Mouse (Mus musculus) adrenal gland, postnatal 36 days (tissue): ENCODE measurements at regions not wholly inside any gene's neighbourhood (a gene's known extent, or its start where the extent isn't known, plus 50 kb on each side); places are given as distances from the start of the nearest gene placed in this dataset.

Source experiments
- DNase-seq, 2 experiments: peaks; one replicate each; pipeline ENCODE4 v3.0.0; 2021; ENCODE audit warnings: mixed read lengths in 1 of 2

- peak in 1 of 2 experiments; percentile 63 for DNase-seq
These were observed 60.4 kb upstream of the Ppara start for GRCm38 (mm10) chr15:85674191-85674984.

DNA sequence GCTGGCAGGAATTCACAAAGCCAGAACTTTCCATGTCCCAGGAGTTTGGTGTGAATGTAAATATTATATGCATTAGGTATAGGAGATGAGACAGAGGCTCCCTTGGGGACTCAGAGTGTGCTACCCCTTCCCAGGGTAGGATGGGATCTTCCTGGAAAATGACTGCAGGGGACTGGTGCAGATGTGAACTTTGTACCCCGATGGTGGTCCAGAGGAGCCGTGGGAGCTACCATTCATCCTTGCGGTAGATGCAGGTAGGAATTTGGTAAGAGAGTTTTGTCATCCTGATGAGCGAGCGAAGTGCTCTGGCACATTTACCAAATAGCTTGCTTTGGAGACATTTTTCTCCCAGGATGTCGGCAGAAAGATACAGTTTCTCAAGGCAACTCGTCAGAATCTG lies 59.7 kb upstream of the Ppara start:
- no peak for DNase-seq

DNA sequence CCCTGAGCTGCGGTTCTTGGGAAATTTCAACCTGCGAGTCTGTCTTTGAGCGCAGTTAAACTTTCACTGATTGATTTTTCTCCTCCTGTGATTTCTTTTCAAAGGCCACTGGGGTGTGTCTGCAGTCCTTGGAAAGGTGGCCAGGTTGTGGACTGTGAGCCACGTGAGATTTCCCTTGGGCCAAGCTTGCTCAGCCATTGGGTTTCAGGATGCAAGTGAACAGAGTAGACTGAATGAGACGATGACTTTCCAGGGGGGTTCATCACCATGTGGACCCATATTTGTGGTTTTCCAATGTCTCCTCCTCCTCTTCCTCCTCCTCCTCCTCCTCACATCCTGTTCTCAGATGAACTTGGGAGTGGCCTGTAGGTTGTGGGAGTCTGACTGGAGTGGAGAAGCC lies 59.0 kb upstream of the Ppara start:
- DNase-seq = peak in 1 of 2 experiments; percentile 34

DNA sequence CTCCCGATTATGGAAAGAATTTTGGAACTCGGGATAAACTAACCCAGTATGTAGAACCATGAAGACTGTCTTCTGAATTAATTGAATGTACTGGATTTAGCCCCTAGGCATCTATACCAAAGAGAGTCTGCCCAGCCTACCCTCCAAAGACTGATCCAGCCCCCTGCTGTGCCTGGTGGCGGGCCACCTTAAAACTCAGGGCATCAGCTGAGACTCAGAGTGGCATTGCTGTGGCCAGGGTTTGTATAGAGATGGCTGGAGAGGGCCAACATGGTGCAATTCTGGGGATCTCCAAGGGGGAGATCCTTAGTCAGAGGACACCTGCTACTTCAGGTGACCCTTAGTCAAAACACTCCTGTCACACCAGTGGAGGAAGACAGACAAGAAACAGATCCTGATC lies 58.6 kb upstream of the Ppara start:
- DNase-seq = peak in 1 of 2 experiments; percentile 14

DNA sequence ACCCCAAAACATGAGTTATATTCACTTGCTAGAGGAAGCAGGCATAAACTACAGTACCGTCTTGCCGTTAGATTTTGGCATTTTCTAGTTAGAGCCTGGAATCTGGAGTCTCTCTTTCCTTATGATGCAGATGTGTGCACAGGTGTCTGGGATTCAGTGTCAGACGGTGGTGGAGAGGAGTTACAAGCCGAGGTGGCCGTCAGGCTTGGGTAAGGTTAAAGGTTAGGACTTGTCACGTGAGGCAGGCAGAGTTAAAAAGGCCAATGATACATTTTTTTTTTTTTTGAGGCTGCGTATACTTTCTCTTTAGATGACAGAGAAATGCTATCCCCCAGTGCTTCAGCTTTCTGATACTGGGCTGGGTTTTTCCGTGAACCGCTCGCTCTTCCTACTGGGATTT lies 57.9 kb upstream of the Ppara start:
- DNase-seq = peak in 1 of 2 experiments; percentile 12

DNA sequence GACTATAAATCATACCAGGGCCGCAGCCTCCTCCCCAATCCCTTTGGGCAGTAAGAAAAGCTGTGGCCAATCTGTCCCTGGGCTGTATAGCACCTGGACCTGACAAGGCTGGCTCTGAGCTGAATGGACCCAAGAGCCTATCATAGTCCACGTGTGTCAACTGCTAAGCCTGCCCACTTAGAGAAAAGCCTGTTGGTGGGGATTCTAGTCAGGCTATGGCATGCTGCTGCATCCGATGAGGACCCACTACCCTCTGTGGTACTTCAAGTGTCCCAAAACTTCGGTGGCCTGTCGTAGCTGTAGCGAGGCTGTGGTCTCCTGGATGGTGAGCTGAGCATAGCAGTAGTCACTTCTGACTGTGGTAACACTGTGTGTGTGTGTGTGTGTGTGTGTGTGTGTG lies 57.4 kb upstream of the Ppara start:
- peak in 1 of 2 experiments; percentile 5 for DNase-seq

DNA sequence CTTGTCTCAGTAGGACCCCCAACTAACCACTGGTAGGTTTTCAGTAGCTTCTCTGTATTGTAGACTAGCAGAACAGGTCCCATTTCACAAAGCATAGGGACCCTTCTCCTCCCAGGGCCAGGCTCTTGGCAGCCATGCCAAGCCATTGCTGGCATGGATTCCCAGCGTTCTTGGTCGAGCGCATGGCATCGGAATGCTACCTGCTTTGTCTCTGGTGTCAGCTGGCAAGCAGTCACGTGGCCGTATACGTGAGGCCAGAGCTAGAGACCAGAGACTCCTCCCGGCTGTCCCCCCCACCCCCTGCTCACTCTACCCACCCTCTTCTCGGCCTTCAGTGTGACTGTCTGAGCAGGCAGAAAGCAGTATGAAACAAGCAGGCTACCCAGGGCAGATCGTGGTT lies 56.9 kb upstream of the Ppara start:
- peak; percentile 79 to 82 for DNase-seq

DNA sequence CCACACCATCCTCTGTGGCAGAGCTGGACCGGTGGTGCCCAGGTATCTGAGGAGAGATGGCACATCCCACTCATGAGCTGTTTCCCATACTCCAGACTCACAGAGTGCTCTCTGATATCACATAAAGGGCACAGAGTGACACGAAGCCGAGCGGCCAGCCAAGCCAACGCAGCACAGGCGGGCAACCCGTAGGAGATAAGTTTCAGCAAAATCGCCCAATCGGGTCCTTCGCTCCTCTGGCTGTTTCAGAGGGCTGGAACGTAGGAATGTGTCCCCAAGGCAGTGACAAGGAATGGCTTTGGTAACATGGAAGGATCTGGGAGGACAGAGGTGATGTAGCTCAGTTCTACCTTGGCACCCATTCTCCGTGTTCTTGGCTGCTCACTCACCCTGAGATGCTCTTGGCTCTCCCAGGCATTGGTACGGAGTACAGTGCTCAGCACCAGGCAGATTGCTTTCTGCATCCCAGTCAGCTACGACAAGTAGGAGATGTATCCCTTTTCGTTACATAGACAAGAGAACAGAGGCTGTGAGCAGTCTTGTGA lies 56.4 kb upstream of the Ppara start:
- peak in 1 of 2 experiments; percentile 41 for DNase-seq

DNA sequence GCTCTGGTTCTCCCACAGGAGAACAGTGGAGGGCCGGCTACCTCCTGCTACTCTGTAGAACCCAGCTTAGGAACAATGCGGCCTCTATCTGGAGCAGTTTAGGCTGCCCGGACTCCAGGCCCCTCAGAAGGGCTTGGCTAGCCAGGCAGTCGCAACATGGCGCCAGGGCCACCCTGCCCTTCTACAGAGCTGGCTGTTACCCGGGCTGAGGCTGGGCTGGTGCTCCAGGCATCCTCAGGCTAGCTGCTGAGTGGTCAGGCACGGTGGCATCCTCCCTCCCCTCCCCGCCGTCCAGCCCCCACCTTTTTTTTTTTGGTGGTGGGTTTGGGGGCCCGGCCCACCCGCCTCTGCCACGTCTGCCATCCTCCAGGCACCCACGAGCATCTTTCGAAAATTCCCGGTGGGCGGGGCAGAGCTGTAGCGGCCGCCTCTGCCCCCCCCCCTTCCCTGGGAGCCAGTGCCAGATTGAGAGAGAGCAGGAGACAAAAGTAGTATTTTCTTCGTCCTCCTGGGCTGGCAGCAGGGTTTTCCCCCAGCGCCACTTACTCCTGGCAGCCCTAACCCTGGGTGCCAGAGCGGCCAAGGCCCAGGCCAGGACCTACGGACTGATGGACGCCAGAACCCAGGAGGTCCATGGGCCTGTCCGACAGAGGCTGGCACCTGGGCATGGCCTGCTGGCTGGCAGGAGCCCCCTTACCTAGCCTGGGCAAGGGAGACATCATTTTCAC lies 55.6 kb upstream of the Ppara start:
- peak; percentile 62 to 78 for DNase-seq

GRCm38 (mm10) chr15:85679864-85680428 lies 54.8 kb upstream of the Ppara start:
- peak in 1 of 2 experiments; percentile 20 for DNase-seq

DNA sequence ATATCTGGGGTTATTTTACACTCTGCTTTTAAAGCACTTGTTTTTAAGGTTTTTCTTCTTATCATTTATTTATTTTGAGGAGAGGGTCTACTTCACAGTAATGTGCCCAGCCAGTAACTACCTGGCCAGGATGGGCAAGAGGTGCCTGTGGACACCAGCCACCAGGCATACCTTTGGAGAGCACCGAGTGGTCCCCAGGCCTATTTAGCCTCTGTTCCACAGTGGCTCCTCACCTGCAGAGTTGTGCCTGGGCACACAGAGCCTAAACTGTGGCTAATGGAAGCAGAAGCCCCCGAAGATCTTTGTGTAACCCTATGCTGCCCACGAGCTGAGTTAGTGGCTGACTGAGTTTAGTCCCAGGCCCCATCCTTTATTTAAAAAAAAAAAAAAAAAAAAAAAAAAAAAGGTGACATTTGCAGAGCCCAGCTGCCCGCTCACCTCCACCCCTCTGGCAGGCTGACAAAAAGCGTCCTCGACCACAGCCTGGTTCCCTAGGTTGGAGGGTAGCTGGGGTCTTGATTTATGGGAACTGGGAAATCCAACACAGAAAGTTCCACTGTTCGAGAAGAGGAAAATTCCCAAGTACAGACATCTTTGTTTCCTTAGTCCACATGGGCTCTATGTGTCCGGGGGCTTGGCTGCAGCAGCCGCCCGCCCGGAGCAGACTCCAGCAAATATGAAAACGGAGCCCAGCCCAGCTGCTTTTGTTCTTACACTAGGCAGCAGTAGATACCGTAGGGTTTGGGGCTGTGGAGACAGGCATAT lies 54.1 kb upstream of the Ppara start:
- DNase-seq = peak in 1 of 2 experiments; percentile 61

DNA sequence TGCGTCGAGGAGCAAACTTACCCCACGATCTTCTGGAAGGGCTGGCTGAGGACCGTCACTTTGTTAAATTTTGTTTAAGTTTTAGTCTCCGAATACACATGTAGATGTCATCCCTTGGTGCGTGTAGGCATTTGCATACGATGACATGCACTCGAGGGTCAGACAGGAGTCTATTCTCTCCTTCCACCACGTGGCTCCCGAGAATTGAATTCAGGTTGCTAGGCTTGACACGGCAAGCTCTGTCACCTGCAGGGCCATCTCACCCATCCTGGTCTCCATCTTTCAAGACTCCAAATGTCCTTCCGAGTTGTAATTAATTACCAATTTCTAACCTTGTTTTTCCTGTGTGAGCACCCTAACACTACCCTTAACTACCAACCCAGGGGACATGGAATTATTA lies 52.7 kb upstream of the Ppara start:
- peak in 1 of 2 experiments; percentile 4 for DNase-seq

DNA sequence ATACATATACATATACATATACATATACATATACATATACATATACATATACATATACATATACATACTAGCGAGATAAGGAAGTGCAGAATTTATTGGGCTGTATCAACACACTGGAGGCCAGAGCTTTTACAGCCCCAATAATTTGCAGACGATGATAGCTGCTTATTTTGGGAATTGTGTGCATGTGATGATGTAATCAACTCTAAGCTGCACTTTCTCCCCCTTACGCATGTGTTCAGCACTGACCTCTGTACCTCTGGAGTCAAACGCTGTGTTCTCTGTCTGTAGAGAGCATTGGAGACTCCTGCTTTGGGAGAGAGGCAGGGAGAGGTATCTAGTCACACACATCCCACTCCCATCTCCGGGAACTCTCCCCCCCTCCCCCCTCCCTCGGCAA lies 52.0 kb upstream of the Ppara start:
- DNase-seq = peak in 1 of 2 experiments; percentile 9

DNA sequence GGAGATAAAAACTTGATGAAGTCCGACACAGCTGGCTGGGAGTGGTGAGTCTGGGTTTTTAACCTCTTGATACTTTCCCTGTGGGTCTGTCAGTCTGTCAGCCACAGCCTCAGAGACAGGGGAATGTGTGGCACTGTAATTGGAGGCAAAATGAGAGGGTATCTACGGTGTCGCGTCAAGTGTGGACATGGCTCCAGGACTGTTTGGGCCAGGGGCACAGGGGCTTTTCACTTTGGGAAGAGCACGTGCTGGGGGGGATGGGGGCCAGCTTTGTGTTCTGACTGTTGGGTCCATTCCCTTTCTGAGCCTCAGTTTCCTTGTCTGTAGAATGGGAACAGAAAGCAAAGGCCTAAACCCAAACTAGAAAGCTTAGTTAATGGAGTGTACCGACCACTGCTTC lies 51.5 kb upstream of the Ppara start:
- peak in 1 of 2 experiments; percentile 0 for DNase-seq

- DNase-seq = peak in 1 of 2 experiments; percentile 1
These were observed 51.1 kb upstream of the Ppara start for GRCm38 (mm10) chr15:85683716-85684115.

GRCm38 (mm10) chr15:85684164-85684708 lies 50.5 kb upstream of the Ppara start:
- peak; percentile 66 to 80 for DNase-seq

DNA sequence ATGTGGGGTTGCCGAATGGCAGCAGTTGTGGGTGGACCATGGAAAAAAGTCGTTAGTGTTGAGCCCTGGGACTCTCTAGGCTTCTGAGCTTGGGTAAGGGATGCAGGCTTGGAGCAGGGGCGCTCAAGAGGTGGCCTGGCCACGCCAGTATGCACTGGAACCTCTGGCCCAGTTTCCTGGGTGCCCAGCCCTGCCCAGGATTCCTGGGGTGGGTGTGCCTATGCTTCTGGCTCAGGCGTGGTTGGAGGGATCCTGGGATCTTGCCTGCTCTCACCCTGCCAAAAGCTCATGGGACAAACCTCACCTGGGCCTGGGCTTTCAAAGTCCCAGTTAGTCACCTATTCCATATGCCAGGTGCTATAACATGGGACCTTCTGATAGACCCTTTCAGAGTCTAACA lies 49.9 kb upstream of the Ppara start:
- peak in 1 of 2 experiments; percentile 53 for DNase-seq
